Mouse (Mus musculus) CH12.LX (cell line): ENCODE measurements around the gene Snta1.

Experiments used
- CTCF ChIP-seq, 2 experiments: IDR thresholded peaks in 1 of 2; conservative IDR thresholded peaks in 1 of 2; 2 replicates each; pipeline ENCODE4 v1.5.1; 2011 to 2012; ENCODE audit warnings: low read depth in 2 of 2, low read length in 2 of 2, improper control_type of control experiment in 1 of 2, inconsistent platforms in 1 of 2, mild to moderate bottlenecking in 1 of 2, moderate library complexity in 1 of 2
- E2F4 ChIP-seq: IDR thresholded peaks from 2 replicates; pipeline ENCODE4 v1.6.1; 2011; ENCODE audit warnings: low read depth, low read length, improper control_type of control experiment; ENCODE audit not compliant: insufficient replicate concordance
- JUND ChIP-seq: conservative IDR thresholded peaks from 2 replicates; pipeline ENCODE4 v1.6.1; 2011; ENCODE audit warnings: low read depth, low read length, improper control_type of control experiment
- MAFK ChIP-seq: IDR thresholded peaks from 2 replicates; pipeline ENCODE4 v1.6.1; 2011; ENCODE audit warnings: low read length, improper control_type of control experiment; ENCODE audit not compliant: insufficient replicate concordance
- MAX ChIP-seq: IDR thresholded peaks from 2 replicates; pipeline ENCODE4 v1.6.1; 2011; ENCODE audit warnings: low read length, improper control_type of control experiment
- MXI1 ChIP-seq: IDR thresholded peaks from 2 replicates; pipeline ENCODE4 v1.6.1; 2011; ENCODE audit warnings: mild to moderate bottlenecking, low read depth, low read length, improper control_type of control experiment
- NELFE ChIP-seq: IDR thresholded peaks from 2 replicates; pipeline ENCODE4 v1.6.1; 2011; ENCODE audit warnings: low read depth, low read length, improper control_type of control experiment
- POLR2A ChIP-seq: IDR thresholded peaks from 2 replicates; pipeline ENCODE4 v1.6.1; 2011; ENCODE audit warnings: low read depth, mild to moderate bottlenecking, improper control_type of control experiment, low read length
- SMC3 ChIP-seq: IDR thresholded peaks from 2 replicates; pipeline ENCODE4 v1.6.1; 2011; ENCODE audit warnings: low read depth, low read length, improper control_type of control experiment
- TCF12 ChIP-seq: IDR thresholded peaks from 2 replicates; pipeline ENCODE4 v1.6.1; 2014; ENCODE audit warnings: low read depth, mild to moderate bottlenecking, inconsistent platforms, low read length, improper control_type of control experiment
- ZMIZ1 ChIP-seq: IDR thresholded peaks from 2 replicates; pipeline ENCODE4 v1.6.1; 2012; ENCODE audit warnings: low read depth, mild to moderate bottlenecking, inconsistent platforms, low read length, improper control_type of control experiment
- ZNF384 ChIP-seq: IDR thresholded peaks from 2 replicates; pipeline ENCODE4 v1.6.1; 2012; ENCODE audit warnings: low read depth, low read length, improper control_type of control experiment, inconsistent platforms

GRCm38 (mm10) chr2:154372842-154373500 lies 34.9 kb downstream of the Snta1 start, which contains the start of gene Cdk5rap1:
- TF ChIP-seq POLR2A (no peak), ZMIZ1 (no peak), ZNF384 (no peak), MAX (no peak), MAFK (no peak), CTCF (conservative IDR thresholded peaks at IDR 0.05 in 1 of 2, IDR thresholded peaks at IDR 0.05 in 1 of 2; ENCODE audit: low read depth in 2 of 2, low read length in 2 of 2) (no peak), SMC3 (no peak), NELFE (no peak), JUND (no peak), E2F4 (no peak), TCF12 (no peak), MXI1 (no peak)
